Mouse (Mus musculus): ENCODE results near the gene Tbxas1. TPM values are rescaled to one million over a fixed set of nuclear protein-coding genes. Genes with fewer than 3 reads are reported as not detected.

Tbxas1 gene
- polyA plus RNA-seq (2012; rRNA removed): 1.3 and 2.1 TPM in 2 replicates

GRCm38 (mm10) chr6:38875258-38876070 lies at the start of gene Tbxas1:
TSS of gene Tbxas1 (plus strand) at chr6:38875404.

GRCm38 (mm10) chr6:38876071-38876911 lies 1.1 kb downstream of the Tbxas1 start, which contains the start of gene Hipk2:
TSS of gene Hipk2 (minus strand) at chr6:38876165.

DNA sequence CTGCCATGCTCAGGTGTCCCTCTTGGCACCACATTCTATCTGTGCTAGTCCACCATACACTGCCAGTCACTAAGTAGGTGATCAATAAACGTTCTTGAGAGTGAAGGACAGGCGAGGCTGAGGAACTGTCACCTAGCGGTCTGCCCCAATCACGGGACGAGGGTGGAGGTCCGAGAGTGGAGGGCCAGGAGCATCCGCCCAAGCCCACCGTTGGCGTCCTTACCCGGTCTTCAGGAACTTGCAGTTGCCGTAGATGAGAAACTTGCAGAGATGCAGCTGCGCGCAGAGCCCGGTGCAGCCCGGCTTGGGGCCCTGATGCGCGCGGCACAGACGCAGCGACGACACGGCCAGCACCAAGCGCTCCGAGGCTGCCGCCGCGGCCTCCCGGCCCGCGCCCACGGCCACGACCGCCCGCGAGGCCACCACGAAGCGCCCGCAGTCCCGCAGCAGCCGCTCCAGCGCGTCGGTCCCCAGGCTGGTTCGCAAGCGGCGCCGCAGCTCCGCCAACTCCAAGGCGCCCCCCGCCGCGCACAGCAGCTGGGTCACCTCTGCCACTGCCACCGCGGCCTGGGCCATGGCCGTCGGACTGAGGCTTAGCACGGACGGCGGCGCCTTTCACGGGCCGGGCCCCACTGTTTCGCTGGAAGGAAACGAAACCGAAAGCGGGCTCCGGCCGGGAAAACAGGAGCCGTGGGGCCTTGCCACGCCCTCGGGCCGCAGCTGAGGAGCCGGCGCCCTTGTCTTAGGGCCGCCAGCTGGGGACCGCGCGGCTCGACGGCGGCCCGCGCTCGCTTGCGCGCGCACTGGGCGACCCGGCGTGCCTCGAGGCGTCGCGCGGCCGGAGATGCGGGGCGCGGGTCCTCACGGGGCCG lies 242.6 kb downstream of the Tbxas1 start, which contains the start of gene Parp12:
Gene Parp12, minus strand, starts transcription at position 766 of the 872 bp plus-strand sequence.

Other genes with a start within 250 kb of the Tbxas1 start
- gene Klrg2, start 238.2 kb upstream of the Tbxas1 start, polyA plus RNA-seq (2012; rRNA removed): 0.04 and 0.11 TPM in 2 replicates
- 3.6 and 7.1 TPM in 2 replicates for gene Clec2l, start 212.3 kb upstream of the Tbxas1 start, polyA plus RNA-seq (2012; rRNA removed)
- 23.3 and 29.4 TPM in 2 replicates for gene Hipk2, start 761 bp downstream of the Tbxas1 start, polyA plus RNA-seq (2012; rRNA removed)
- gene Parp12, start 242.9 kb downstream of the Tbxas1 start, polyA plus RNA-seq (2012; rRNA removed): 3.4 and 5.1 TPM in 2 replicates

All from central nervous system, embryonic 11.5 days (tissue).